Mouse (Mus musculus) neural tube, embryonic 14.5 days (tissue): Measurements from ENCODE around the gene Mgat4b. TPM values are rescaled to one million over a fixed set of nuclear protein-coding genes. Genes with fewer than 3 reads are reported as not detected.

Experiments
- ATAC-seq: fragments of 200-750 bp; cut with Nextera tagmentation; 2 replicates; pipeline ENCODE4 v1.8.0; 2017; ENCODE audit warnings: low read depth, mild to moderate bottlenecking, moderate TSS enrichment, moderate library complexity
- H3K27ac ChIP-seq: fragments of 300-500 bp; sonication (generic); 2 replicates; pipeline ENCODE4 v1.5.1; 2014; ENCODE audit warnings: low read depth, mild to moderate bottlenecking, control low read depth, low read length, moderate library complexity, mixed read lengths
- H3K27me3 ChIP-seq: fragments of 300-500 bp; sonication (generic); 2 replicates; pipeline ENCODE4 v1.6.1; 2014; ENCODE audit warnings: low read length; ENCODE audit not compliant: control insufficient read depth, insufficient read depth
- H3K36me3 ChIP-seq: fragments of 300-500 bp; sonication (generic); 2 replicates; pipeline ENCODE4 v1.6.1; 2014; ENCODE audit warnings: low read length, mixed read lengths; ENCODE audit not compliant: control insufficient read depth, insufficient read depth
- H3K4me1 ChIP-seq: fragments of 300-500 bp; sonication (generic); 2 replicates; pipeline ENCODE4 v1.6.1; 2014; ENCODE audit warnings: low read length; ENCODE audit not compliant: control insufficient read depth, insufficient read depth
- H3K4me2 ChIP-seq: fragments of 300-500 bp; sonication (generic); 2 replicates; pipeline ENCODE4 v1.6.1; 2014; ENCODE audit warnings: mild to moderate bottlenecking, low read depth, low read length, control low read depth
- H3K4me3 ChIP-seq: fragments of 300-500 bp; sonication (generic); 2 replicates; pipeline ENCODE4 v1.5.1; 2014; ENCODE audit warnings: low read depth, low read length, control low read depth, mixed read lengths
- H3K9ac ChIP-seq: fragments of 300-500 bp; sonication (generic); replicated peaks from 2 replicates; pipeline ENCODE4 v1.6.1; 2014; ENCODE audit warnings: low read depth, mild to moderate bottlenecking, control low read depth, low read length, mixed read lengths
- H3K9me3 ChIP-seq: fragments of 300-500 bp; sonication (generic); 2 replicates; pipeline ENCODE4 v1.6.1; 2016; ENCODE audit warnings: low read length; ENCODE audit not compliant: control insufficient read depth
- WGBS: fragments of 180-500 bp; shearing (Covaris S2); extraction: QIAGEN DNeasy Blood & Tissue Kit; methylation state at CpG from one replicate; pipeline ENCODE4 v1.1.7; 2014; 5-methylcytosine and 5-hydroxymethylcytosine counted together
- polyA plus RNA-seq: library from polyadenylated mRNA; unstranded; fragments of >200 nt; fragmentation: Nextera tagmentation; extraction: Ambion mirVana; gene quantifications from 2 replicates; pipeline ENCODE4 v1.2.1, GENCODE M21; 2014

Gene Mgat4b
- polyA plus RNA-seq, 1 experiment from 2014 or later: 52.0 TPM

- H3K36me3 ChIP-seq: peaks cover 26% of the 10 kb centered on the region
- H3K4me2 ChIP-seq: no peak overlapping the region
- H3K27ac ChIP-seq: no peak overlapping the region
- WGBS: 87% methylated on average over 2 of the region's 2 CpGs
- ATAC-seq: no peak
- H3K27me3 ChIP-seq: no peaks in the 10 kb centered on the region
- H3K9ac ChIP-seq: no peak overlapping the region
- no peaks in the 10 kb centered on the region for H3K9me3 ChIP-seq
- no peaks in the 10 kb centered on the region for H3K4me1 ChIP-seq
- no peak overlapping the region for H3K4me3 ChIP-seq
These were observed 58.5 kb downstream of the Mgat4b start for GRCm38 (mm10) chr11:50269163-50269562.

DNA sequence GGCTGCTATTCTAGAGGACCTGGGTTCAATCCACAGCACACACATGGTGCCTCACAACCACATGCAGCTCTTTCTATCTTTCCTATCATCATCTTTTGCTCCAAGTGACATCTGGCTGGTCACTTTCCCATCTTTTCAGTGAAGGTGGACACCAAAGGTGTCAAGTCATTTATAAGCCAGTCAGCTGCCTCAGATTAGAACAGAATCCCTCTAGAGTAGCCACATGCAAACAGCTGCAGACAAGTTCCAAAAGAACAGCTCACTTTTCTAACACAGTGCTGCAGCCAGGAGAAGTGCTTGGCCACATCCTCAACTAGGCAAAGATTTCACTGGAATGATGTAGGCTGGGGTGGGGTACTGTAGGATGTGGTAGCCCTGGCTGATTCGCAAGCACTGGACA, 59.2 kb downstream of the Mgat4b start:
- no peaks in the 10 kb centered on the region for H3K27me3 ChIP-seq
- no peak overlapping the region for H3K9ac ChIP-seq
- no peak overlapping the region for H3K27ac ChIP-seq
- H3K4me3 ChIP-seq: no peak overlapping the region
- 92% methylated on average over 1 of the region's 1 CpGs for WGBS
- H3K4me1 ChIP-seq: no peaks in the 10 kb centered on the region
- no peak overlapping the region for H3K4me2 ChIP-seq
- H3K36me3 ChIP-seq: peaks cover 20% of the 10 kb centered on the region
- no peak for ATAC-seq
- H3K9me3 ChIP-seq: no peaks in the 10 kb centered on the region

GRCm38 (mm10) chr11:50272819-50273218, 62.1 kb downstream of the Mgat4b start:
- H3K9ac ChIP-seq: no peak overlapping the region
- H3K4me2 ChIP-seq: no peak overlapping the region
- no peaks in the 10 kb centered on the region for H3K4me1 ChIP-seq
- no peak overlapping the region for H3K4me3 ChIP-seq
- H3K9me3 ChIP-seq: no peaks in the 10 kb centered on the region
- no peak for ATAC-seq
- H3K27ac ChIP-seq: no peak overlapping the region
- no peaks in the 10 kb centered on the region for H3K27me3 ChIP-seq
- WGBS: 84% methylated on average over 2 of the region's 2 CpGs
- no peaks in the 10 kb centered on the region for H3K36me3 ChIP-seq

DNA sequence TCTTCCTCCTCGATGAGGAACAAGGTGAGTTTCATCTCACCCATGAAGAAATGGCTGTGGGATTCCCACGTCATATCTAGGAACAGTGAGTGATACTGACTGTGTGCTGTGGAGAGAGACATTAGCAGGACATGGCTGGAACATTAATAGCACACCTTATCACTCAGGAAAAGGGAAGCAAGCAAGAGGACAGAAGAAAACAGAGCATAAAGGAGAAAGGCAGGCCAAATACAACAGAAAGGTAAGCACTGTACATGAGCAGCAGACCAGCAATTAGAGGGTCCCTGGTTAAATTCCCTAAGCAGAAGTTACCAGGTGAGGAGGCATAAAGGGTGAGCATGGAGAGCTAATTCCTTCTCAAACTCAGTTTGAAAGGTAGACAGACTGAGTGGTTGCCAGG, 64.4 kb downstream of the Mgat4b start:
- Histone ChIP-seq H3K4me3 (no peak overlapping the region), H3K27ac (no peak overlapping the region), H3K9ac (no peak overlapping the region), H3K4me1 (no peaks in the 10 kb centered on the region), H3K36me3 (no peaks in the 10 kb centered on the region), H3K27me3 (no peaks in the 10 kb centered on the region), H3K4me2 (no peak overlapping the region), H3K9me3 (no peaks in the 10 kb centered on the region)
- WGBS: 91% methylated on average over 2 of the region's 2 CpGs
- ATAC-seq: no peak

DNA sequence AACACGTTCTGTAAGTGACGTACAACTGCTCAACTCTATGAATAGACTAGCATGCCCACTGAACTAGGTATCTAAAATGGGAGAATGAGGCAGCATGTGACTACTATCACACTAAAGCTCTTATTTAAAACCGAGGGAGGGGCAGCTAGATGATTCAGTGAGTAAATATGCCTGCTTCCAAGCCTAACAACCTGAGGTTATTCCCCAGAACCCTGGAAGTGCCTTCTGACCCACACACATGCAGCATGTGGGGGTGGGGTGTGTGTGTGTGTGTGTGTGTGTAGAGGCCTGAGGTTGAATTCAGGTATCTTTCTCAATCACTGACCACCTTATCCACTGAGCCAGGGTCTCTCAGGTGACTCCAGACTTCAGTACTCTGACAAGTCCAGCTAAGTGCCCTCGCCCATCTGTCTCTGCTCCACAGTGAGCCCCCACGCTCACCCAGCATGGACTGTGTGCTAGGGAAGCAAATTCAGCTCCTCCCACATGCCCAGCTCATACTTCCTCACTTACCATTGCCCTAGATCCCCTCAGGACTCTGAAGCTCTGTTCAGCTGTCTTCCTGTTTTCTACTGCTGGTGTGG, 65.0 kb downstream of the Mgat4b start:
- WGBS: 86% methylated on average over 5 of the region's 5 CpGs
- H3K4me3 ChIP-seq: no peak overlapping the region
- no peak overlapping the region for H3K9ac ChIP-seq

GRCm38 (mm10) chr11:50277025-50277424, 66.3 kb downstream of the Mgat4b start:
- no peak overlapping the region for H3K9ac ChIP-seq
- ATAC-seq: no peak

More for the DNA sequence above, 65.0 kb downstream of the Mgat4b start:
- Histone ChIP-seq H3K27ac (no peak overlapping the region), H3K36me3 (peaks cover 2% of the 10 kb centered on the region; the same call in 1 of the 2 replicates), H3K4me2 (no peak overlapping the region), H3K4me1 (no peaks in the 10 kb centered on the region), H3K9me3 (no peaks in the 10 kb centered on the region), H3K27me3 (no peaks in the 10 kb centered on the region)
- ATAC-seq: no peak

DNA sequence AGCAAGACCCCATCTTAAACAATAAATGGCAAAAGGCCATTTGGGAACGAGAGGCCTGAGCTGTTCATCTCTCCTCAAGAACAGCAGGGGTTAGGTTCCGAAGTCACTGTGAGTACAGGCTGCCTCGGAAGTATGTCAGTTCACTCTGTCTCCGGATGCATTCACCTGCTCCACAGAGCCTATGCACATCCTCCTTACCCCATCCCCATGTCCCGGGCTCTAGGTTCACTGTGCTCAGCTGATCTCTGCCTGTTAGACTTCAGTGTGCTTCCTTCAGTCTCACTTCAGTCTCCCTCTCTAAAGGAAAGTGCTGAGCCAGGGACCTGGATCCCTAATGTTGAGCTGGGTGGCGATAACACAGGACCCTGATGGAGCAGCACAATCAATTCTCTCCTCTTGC, 67.0 kb downstream of the Mgat4b start:
- no peak for ATAC-seq
- WGBS: 86% methylated on average over 6 of the region's 6 CpGs
- no peaks in the 10 kb centered on the region for H3K4me1 ChIP-seq

More at GRCm38 (mm10) chr11:50277025-50277424, 66.3 kb downstream of the Mgat4b start:
- H3K4me3 ChIP-seq: no peak overlapping the region
- no peaks in the 10 kb centered on the region for H3K4me1 ChIP-seq
- H3K36me3 ChIP-seq: peaks cover 5% of the 10 kb centered on the region; the same call in 1 of the 2 replicates
- H3K27me3 ChIP-seq: no peaks in the 10 kb centered on the region
- no peaks in the 10 kb centered on the region for H3K9me3 ChIP-seq
- no peak overlapping the region for H3K4me2 ChIP-seq
- H3K27ac ChIP-seq: no peak overlapping the region

GRCm38 (mm10) chr11:50279005-50279404, 68.3 kb downstream of the Mgat4b start:
- Histone ChIP-seq H3K4me2 (no peak overlapping the region), H3K27ac (no peak overlapping the region), H3K27me3 (no peaks in the 10 kb centered on the region), H3K9me3 (no peaks in the 10 kb centered on the region), H3K36me3 (peaks cover 5% of the 10 kb centered on the region; the same call in 1 of the 2 replicates), H3K4me1 (no peaks in the 10 kb centered on the region), H3K9ac (no peak overlapping the region), H3K4me3 (no peak overlapping the region)
- 94% methylated on average over 4 of the region's 4 CpGs for WGBS
- ATAC-seq: no peak

More for the DNA sequence above, 67.0 kb downstream of the Mgat4b start:
- H3K9ac ChIP-seq: no peak overlapping the region
- no peak overlapping the region for H3K4me3 ChIP-seq
- no peak overlapping the region for H3K4me2 ChIP-seq
- H3K36me3 ChIP-seq: peaks cover 5% of the 10 kb centered on the region; the same call in 1 of the 2 replicates
- H3K27ac ChIP-seq: no peak overlapping the region
- no peaks in the 10 kb centered on the region for H3K9me3 ChIP-seq
- H3K27me3 ChIP-seq: no peaks in the 10 kb centered on the region

- Histone ChIP-seq H3K4me2 (no peak overlapping the region), H3K9me3 (no peaks in the 10 kb centered on the region), H3K36me3 (peaks cover 5% of the 10 kb centered on the region; the same call in 1 of the 2 replicates), H3K4me3 (no peak overlapping the region), H3K4me1 (no peaks in the 10 kb centered on the region), H3K27ac (no peak overlapping the region), H3K27me3 (no peaks in the 10 kb centered on the region), H3K9ac (no peak overlapping the region)
- WGBS: 77% methylated on average over 1 of the region's 1 CpGs
- no peak for ATAC-seq
These were observed 69.4 kb downstream of the Mgat4b start for GRCm38 (mm10) chr11:50280053-50280452.
